Mouse (Mus musculus): ENCODE measurements around the gene Leng9.

DNA sequence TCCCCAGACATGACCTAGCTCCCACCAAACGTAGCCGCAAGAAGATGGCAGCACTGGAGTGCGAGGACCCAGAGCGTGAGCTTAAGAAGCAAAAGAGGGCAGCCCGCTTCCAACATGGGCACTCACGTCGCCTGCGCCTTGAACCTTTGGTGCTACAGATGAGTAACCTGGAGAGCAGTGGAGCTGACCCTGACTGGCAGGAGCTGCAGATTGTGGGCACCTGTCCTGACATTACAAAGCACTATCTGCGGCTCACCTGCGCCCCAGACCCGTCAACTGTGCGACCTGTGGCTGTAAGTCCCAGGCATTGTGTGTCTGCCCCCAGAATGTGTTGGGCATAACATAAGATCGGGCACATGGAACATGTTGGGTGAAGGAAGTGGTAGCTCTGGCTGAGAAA, 6.1 kb downstream of the Leng9 start:
- TF ChIP-seq CTCF (IDR thresholded peaks at IDR 0.05; ENCODE audit: extremely low read depth, insufficient read length, insufficient replicate concordance, low read depth, low read length) (no peak), POLR2A (IDR thresholded peaks at IDR 0.05; ENCODE audit: low read depth, low read length) (no peak)
